Mouse (Mus musculus) fibroblast of lung, adult 2 months (primary cell): ENCODE results near the gene Ikzf5.
"Not testable (repeated sequence)": the region's sequence is repeated elsewhere in the genome, so short reads cannot be mapped to it uniquely, and the experiment has no call there.

Source experiments
- DNase-seq: peaks from one replicate; pipeline ENCODE4 v3.0.0-alpha.2; 2011; ENCODE audit warnings: low read depth

Ikzf5 gene

GRCm38 (mm10) chr7:131410416-131411058 lies at the start of gene Ikzf5, which contains the start of gene Acadsb:
TSS of gene Ikzf5 (minus strand) at chr7:131410521.
TSS of gene Acadsb (plus strand) at chr7:131410601.
- peak; percentile 97 for DNase-seq

GRCm38 (mm10) chr7:131456714-131457113 lies 46.4 kb upstream of the Ikzf5 start:
- DNase-seq: no peak

GRCm38 (mm10) chr7:131437051-131437450 lies 26.7 kb upstream of the Ikzf5 start:
- DNase-seq: no peak

- DNase-seq: no peak
Observed at GRCm38 (mm10) chr7:131434276-131434675, 24.0 kb upstream of the Ikzf5 start.

GRCm38 (mm10) chr7:131432244-131432643 lies 21.9 kb upstream of the Ikzf5 start:
- no peak for DNase-seq

GRCm38 (mm10) chr7:131427331-131427730 lies 17.0 kb upstream of the Ikzf5 start:
- DNase-seq: no peak

GRCm38 (mm10) chr7:131424912-131425311 lies 14.6 kb upstream of the Ikzf5 start:
- DNase-seq: no peak

- DNase-seq: no peak
Observed at GRCm38 (mm10) chr7:131417605-131418004, 7.3 kb upstream of the Ikzf5 start.

GRCm38 (mm10) chr7:131416742-131417141 lies 6.4 kb upstream of the Ikzf5 start:
- DNase-seq: not testable (repeated sequence)

- DNase-seq: no peak
Observed at GRCm38 (mm10) chr7:131411941-131412270, 1.6 kb upstream of the Ikzf5 start.

- DNase-seq: no peak
Observed at GRCm38 (mm10) chr7:131411221-131411940, 1.1 kb upstream of the Ikzf5 start.

- DNase-seq: no peak
Observed at GRCm38 (mm10) chr7:131409988-131410385, 334 bp downstream of the Ikzf5 start.

GRCm38 (mm10) chr7:131409321-131409987 lies 867 bp downstream of the Ikzf5 start:
- no peak for DNase-seq

GRCm38 (mm10) chr7:131391761-131392160 lies 18.6 kb downstream of the Ikzf5 start:
- DNase-seq: not testable (repeated sequence)

GRCm38 (mm10) chr7:131371880-131372651 lies 38.3 kb downstream of the Ikzf5 start:
- no peak for DNase-seq

GRCm38 (mm10) chr7:131371470-131371860 lies 38.9 kb downstream of the Ikzf5 start:
- DNase-seq: no peak

- peak; percentile 86 for DNase-seq
Observed at GRCm38 (mm10) chr7:131370648-131371469, 39.5 kb downstream of the Ikzf5 start, which contains the start of gene Pstk. TSS of gene Pstk (plus strand) at chr7:131371141.

- no peak for DNase-seq
Observed at GRCm38 (mm10) chr7:131364131-131364530, 46.2 kb downstream of the Ikzf5 start.

GRCm38 (mm10) chr7:131362615-131363300 lies 47.6 kb downstream of the Ikzf5 start, which contains the start of gene 2310057M21Rik:
TSS of gene 2310057M21Rik (minus strand) at chr7:131362759.
- DNase-seq: peak; percentile 92

GRCm38 (mm10) chr7:131362269-131362614 lies 48.1 kb downstream of the Ikzf5 start:
- no peak for DNase-seq

- no peak for DNase-seq
Observed at GRCm38 (mm10) chr7:131356105-131356504, 54.2 kb downstream of the Ikzf5 start.
